Mouse (Mus musculus) MEL (cell line): ENCODE results near the gene Tmem202.

Experiments
- ETS1 ChIP-seq: IDR thresholded peaks from 2 replicates; pipeline ENCODE4 v1.6.1; 2012; ENCODE audit warnings: low read depth, mild to moderate bottlenecking, inconsistent platforms, low read length, improper control_type of control experiment, moderate library complexity
- SIN3A ChIP-seq: IDR thresholded peaks from 2 replicates; pipeline ENCODE4 v1.6.1; 2012; ENCODE audit warnings: low read length, improper control_type of control experiment, inconsistent platforms

- TF ChIP-seq ETS1: no peak
- no peak for TF ChIP-seq SIN3A
Measured at GRCm38 (mm10) chr9:59512381-59512780, 27.3 kb downstream of the Tmem202 start.
